Mouse (Mus musculus): ENCODE data around the gene Nes.
A peak's percentile ranks its signal among the peaks of the same experiment; 100 is the strongest.

The Nes gene

GRCm38 (mm10) chr3:88022322-88023191 lies 51.7 kb downstream of the Nes start:
- DNase-seq (ENCODE audit: low read depth) = peak; percentile 68

- no peak for DNase-seq (ENCODE audit: low read depth)
Measured at GRCm38 (mm10) chr3:88023192-88024074, 52.6 kb downstream of the Nes start.

GRCm38 (mm10) chr3:88026823-88027222 lies 55.9 kb downstream of the Nes start:
- no peak for DNase-seq (ENCODE audit: low read depth)

- no peak for DNase-seq (ENCODE audit: low read depth)
Measured at GRCm38 (mm10) chr3:88027434-88028186, 56.7 kb downstream of the Nes start, which contains the start of gene Hapln2. Hapln2 (minus strand) TSS chr3:88027583.
